Mouse (Mus musculus): ENCODE measurements around the gene Ptch2.

The Ptch2 gene

DNA sequence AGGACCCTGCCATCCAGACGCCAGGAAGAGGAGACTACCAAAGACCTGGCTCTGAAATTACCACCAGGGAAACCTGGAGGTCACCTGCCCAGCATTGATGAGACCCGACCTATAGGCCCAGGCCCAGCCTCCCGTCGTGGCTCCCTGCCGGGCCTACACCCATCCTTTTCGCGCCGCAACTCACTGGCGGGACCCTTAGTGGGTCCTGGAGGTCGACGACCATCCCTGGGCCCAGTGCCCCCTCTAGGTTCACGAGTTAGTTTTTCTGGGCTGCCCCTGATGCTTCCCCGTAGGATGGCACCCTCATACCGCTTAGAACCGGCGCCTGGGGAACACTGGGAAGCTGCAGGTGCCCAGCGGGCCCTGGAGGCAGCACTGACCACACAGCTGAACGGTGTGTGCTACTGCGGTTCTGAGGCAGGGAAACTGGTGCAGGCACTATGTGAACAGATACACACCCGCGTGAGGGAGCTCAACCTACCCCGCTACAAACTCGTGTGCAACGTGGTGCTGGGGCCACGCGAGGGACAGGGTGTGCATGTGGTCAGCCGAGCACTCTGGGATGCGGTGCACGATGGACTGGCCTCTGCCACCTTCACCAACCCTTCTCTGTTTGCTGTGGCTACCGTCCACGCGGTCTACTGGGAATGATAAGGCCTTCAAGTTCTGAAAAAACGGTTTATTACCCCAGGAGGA lies 32.3 kb downstream of the Ptch2 start:
- no peak for DNase-seq (ENCODE audit: low read depth, low spot score)

DNA sequence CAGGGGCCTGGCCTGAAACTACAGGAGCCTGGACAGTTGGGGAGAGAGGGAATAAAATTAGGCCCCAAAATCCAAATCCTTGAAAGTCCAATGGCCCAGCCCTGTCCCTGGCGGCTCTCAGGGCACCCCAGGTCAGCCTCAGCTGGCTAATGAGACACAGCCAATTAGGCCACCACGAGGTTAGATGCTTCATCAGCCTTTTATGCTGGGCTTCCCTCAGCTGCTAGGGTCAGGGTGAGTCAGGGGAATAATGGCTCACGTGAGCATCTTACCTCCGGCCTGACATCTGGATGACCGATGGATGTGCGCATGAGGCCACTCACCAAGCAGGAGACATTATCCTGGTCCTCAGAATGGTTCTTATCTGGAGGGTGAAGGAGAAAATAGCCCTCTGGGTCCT lies 34.9 kb downstream of the Ptch2 start:
- no peak for DNase-seq (ENCODE audit: low read depth, low spot score)

DNA sequence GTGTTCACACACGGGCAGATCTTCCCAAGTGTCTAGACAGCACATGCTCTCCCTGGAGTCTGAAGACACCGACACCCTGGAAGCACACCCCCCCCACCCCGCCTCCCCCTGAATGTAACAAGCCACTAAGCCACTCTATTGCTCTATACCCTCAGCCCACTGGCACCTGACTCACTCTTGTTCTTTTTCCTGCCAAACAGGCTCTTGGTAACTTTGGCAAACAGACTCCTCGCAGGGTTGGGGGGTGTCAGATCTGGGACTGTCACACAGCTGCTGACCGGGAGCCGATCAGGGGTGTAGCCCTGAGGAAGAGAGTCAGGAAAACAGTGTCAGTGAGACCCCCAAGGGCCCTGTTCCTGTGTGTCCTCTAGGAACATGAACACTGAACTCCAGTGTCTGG lies 35.3 kb downstream of the Ptch2 start:
- DNase-seq (ENCODE audit: low read depth, low spot score): no peak

DNA sequence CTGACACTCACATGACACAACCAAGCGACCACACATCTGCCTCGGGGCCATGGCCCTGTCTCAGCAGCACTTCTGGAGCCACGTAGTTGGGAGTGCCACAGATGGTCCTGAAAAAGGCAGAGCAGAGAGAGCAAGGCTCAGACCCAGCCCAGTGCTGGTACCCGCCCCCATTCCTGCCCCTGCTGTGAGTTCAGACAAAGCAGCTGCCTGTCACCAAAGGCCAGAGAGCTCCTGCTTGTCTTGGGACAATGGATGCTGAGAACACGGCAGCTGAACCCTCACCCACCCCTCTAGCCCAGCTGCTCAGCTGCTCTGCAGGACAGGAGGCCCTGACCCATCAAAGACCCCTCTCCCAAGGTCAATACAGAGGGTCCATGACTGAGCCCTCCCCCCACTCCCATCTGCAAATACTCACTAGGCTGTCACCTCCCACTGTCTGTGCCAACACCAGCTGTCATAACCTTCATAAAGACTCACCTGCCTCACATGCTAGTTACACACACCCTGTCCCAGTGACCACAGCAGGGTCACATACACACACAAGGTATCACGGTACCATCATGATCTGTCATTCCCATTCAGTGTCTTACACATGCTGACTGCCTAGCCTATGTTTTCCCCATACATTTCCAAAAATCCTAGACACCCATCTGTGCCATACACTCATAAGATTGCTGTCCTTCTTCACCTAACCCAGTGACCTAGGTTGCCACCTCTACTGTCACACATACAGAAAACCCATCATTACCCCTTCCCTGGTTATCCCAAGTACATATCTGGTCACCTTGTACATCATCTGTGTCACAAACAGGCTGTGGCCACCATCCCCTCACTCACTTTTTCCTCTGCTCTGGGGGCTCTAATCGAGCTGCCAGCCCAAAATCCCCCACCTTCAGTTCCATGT lies 36.3 kb downstream of the Ptch2 start:
- no peak for DNase-seq (ENCODE audit: low read depth, low spot score)

DNA sequence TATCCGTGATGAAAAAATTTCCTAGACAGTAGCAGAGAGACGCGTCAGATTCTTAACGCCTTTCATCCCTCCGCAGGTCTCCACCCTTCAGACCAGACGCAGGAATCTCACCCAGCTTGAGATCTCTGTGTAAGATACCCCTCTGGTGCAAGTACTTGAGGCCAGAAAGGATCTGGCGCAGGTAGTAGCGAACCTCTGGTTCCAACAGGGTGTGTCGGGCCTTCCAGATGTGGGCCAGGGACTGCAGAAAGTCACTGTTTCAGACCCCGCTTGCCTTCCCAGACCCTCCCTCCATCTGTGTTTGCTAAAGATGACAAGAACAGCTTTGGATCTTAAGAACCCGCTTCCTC lies 36.9 kb downstream of the Ptch2 start:
- DNase-seq (ENCODE audit: low read depth, low spot score): no peak

DNA sequence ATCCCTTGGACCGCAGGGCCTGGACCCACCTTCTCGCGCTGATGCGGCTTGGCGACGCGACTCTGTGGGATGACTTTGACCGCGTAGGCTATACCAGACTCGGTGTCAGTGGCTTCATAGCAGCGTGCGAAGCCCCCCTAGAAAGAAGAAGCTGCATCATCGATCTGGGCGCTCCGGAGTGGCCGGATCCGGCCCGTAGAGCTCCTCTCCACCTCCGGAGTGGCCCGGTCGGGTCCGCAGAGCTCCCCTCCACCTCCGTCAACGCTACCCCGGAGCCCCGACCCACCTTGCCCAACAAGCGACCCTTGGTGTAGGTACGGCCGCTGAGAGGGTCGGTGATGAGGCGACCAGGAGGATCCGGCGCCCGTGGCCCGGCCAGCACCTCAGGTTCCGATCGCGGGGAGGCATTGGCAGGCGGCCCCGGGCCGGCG lies 37.5 kb downstream of the Ptch2 start:
- DNase-seq (ENCODE audit: low read depth, low spot score): no peak

DNA sequence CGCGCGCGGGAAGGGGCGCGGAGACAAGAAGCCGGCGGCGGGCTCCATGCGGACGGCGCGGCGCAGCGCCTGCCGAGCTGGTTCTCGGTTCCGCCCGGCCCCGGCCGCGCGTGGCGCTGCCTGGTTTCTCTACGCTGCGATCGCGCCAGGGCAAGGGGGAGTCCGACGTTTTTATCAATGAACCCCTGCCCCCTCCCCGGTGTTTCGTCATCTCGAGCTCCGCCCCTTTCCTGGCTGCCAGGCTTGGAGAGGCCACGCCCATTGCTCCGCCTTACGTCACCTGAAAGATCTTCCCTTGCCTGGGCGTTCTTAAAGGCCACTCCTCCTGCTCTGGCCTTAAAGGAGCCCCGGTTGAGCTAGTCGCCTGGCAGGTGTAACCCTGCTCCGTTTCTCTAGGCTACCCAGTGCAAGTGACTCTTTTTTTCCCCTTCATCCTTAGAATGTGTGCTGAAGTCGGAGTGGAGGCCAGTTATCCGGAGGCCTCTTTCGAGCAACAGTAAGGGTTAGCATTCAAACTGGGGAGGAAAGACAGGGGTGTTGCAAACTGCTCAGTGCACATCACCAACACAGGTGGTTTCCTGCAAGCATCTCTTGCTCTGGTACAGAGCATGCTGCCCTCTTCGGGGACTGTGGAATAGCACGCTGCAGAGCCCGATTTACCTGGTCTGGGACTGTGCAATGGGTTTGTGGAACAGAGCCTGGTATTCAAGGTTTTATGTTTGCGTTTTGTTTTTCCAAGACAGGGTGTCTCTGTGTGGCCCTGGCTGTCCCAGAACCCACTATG lies 38.1 kb downstream of the Ptch2 start, which contains the start of gene Plk3:
Gene Plk3 (minus strand): TSS at position 147 of the 784 bp plus-strand sequence.
- peak; percentile 96 for DNase-seq (ENCODE audit: low read depth, low spot score)

DNA sequence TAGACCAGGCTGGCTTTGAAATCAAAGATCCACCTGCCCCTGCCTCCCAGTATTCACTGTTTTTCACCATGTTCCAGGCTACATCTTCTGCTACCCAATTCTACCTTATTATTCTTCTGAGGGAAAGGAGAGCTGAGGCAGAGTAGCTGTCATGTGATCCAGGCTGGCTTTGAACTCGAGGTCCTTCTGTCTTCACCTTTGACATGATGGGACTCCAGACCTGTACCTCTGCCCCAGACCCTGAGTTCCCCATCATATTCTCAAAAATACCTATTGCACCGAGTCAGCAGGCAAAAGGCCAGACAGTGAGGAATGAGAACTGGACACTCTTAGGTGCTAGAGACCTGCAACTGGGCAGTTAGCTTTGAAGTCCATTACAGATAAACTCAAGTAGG lies 38.7 kb downstream of the Ptch2 start:
- DNase-seq (ENCODE audit: low read depth, low spot score): no peak

DNA sequence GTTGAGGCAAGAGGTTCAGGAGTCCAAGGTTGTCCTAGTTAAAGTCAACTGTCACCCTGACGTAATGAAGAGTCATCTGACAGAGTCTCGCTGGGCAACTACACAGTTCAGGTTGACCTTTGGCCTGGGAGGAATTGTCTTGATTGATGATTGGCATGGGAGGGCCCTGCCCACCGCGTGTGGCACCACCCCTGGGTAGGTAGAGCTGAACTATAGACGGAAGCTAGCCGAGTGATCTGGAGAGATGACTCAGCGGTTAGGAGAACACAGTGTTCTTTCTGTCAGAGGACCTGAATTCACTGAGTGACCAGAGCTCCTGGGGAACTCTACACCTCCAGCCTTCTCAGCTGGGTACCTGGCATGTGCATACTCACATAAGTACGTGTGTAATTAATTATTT lies 40.2 kb downstream of the Ptch2 start:
- no peak for DNase-seq (ENCODE audit: low read depth, low spot score)

DNA sequence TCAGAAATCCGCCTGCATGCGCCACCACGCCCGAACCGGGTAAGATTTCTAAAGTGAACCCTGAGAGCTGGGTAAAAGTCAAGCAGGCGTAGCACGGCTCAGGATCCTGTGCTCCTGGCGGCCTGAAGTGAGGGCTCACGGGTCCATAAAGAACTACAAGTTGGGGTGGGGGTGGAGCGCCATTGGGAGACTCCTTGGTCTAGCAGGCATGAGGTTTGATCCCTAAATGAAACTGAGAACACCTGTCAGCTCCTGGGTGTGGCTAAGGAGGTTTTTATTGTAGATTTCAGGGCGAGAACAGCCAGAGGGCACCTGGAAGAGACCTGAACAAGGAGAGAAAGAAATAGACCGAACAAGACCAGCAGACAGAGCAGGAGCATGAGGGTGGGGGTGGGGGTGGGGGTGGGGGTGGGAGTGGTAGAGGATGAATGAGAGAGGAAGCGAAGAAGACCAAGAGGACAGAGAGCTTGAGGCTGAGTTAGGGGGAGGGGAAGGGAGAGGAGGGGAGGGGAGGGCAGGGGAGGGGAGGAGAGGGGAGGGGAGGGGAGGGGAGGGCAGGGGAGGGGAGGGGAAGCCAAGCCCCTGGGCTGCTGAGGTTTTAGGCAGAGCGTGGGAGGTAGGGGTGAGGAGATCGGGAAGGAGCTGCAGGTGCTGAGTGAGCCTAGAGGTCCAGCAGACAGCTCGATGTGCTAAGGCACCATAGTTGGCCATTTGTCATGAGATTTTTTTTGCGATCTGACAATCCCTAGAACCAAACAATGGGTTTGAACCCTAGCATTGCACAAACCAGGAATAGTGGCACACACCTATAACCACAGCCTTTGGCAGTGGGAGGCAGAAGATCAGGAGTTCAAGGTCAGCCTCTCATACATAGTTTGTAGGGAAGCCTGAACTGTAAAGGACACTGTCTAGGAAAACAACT lies 42.7 kb downstream of the Ptch2 start:
- DNase-seq (ENCODE audit: low read depth, low spot score): no peak

DNA sequence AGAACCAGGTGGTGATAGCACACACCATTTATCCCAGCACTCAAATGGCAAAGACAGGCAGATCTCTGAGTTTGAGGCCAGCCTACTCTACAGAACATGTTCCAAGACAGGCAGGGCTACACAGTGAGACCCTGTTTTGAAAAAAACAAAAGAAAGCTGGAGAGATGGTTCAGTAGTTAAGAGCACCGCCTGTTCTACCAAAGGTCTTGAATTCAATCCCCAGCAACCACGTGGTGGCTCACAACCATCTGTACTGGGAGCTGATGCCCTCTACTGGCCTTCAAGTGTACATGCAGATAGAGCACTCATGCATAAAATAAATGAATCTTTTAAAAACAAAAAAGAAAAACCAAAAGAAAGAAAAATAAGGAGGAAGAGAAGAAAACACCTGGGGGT lies 43.3 kb downstream of the Ptch2 start:
- no peak for DNase-seq (ENCODE audit: low read depth, low spot score)

DNA sequence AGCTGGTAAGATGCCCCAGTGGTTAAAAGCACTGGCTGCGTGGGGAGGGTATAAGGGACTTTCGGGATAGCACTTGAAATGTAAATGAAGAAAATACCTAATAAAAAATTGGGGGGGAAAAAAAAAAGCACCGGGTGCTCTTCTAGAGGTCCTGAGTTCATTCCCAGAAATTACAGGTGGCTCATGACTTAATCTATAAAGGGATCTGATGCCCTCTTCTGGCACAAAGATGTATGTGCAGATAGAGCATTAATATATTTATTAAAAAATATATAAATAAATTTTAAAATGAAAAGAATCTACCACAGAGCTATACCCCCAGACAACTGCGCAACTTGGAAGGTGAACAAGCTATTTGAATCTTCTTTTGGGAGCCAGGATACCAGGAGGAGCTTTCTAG lies 44.7 kb downstream of the Ptch2 start:
- no peak for DNase-seq (ENCODE audit: low read depth, low spot score)

DNA sequence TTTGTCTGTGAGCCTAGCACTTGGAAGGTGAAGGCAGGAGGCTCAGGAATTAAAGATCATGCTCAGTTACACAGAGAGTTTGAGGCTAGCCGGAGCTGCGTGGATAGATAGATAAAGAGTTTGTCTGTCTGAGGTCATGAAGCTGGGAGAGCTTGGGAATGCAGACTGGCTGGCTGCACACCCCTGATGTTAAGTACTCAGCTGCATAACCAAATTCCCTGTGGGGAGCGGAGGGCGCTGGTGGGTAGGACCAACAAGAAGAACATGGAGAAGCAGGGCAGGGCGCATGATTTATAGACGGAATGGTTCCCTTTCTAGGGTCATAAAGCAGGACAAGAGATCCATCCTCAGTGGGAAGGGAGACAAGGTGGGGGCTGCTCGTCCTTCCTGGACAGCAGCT lies 47.1 kb downstream of the Ptch2 start:
- DNase-seq (ENCODE audit: low read depth, low spot score): no peak

DNA sequence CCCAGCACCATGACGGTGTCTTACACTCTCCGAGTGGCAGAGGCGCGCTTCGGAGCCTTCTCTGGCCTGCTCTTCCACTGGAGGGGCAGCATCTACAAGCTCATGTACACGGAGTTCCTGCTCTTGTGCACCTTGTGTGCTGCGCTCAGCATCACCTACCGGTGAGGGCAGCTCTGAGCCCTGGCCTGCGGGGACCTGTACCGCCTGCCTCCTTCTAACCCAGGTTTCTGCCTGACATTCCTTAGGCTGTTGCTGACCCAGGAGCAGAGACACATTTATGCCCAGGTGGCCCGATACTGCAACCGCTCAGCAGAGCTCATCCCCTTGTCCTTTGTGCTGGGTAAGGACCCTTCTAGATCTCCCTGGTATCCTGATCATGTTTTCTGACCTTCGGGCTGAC lies 49.4 kb downstream of the Ptch2 start:
- no peak for DNase-seq (ENCODE audit: low read depth, low spot score)

DNA sequence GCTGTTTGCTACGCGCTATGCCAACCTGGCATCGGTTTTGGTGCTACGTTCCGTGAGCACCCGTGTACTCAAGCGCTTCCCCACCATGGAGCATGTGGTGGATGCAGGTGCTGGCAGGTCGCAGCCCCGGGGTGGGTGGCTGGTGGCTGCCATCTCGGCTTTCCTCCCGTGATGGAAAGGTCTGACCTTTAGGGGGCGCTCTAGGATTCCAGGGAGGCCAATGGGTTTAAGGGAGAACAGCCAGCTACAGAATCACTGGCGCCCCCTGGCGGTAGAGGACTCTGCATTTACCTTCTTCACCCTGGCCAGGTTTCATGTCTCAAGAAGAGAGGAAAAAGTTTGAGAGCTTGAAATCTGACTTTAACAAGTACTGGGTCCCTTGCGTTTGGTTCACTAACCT lies 50.3 kb downstream of the Ptch2 start:
- DNase-seq (ENCODE audit: low read depth, low spot score): peak; percentile 79

DNA sequence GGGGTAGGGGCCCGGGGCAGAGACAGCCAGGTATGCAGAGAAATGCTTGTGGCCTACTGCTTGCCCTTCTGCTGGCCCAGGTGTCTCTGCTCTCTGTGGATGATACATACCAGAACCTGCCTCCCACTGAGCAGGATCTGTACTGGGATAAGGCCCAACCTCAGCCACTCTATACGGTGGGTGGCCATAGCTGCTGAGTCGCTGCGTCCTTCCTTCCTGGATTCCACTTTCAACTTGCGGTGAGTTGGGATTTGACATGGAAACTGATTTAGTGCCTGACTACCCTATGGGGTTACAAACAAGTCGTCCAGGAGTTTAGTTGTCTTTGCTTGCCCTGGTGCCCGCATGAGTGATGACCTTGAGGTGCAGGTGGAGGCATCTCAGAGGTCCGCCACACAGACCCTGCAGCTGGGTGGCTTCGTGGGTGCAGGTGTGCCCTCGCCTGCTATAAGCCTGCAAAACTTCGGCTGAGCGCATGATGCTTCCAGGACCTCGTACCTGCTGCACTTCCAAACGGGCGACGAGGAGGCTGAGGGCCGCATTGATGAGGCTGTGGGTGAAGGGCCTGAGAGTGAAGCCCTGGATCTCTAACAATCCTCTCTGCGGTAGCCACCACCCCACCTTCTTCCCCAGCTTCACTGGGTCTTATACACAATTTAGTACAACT lies 52.3 kb downstream of the Ptch2 start:
- DNase-seq (ENCODE audit: low read depth, low spot score): no peak

DNA sequence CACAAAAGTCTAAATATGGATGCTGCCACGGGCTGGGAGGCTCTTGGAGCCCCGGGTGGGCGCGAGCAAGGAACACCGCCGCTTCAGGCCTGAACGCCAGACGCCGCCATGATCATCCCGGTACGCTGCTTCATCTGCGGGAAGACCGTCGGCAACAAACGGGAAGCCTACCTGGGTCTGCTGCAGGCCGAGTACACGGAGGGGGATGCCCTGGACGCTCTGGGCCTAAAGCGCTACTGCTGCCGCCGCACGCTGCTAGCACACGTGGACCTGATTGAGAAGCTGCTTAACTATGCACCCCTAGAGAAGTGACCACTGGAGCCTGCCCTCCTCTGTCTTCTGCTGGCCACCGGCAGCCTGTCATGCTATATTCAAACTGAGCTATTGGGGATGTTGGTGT lies 52.9 kb downstream of the Ptch2 start:
- DNase-seq (ENCODE audit: low read depth, low spot score): no peak

DNA sequence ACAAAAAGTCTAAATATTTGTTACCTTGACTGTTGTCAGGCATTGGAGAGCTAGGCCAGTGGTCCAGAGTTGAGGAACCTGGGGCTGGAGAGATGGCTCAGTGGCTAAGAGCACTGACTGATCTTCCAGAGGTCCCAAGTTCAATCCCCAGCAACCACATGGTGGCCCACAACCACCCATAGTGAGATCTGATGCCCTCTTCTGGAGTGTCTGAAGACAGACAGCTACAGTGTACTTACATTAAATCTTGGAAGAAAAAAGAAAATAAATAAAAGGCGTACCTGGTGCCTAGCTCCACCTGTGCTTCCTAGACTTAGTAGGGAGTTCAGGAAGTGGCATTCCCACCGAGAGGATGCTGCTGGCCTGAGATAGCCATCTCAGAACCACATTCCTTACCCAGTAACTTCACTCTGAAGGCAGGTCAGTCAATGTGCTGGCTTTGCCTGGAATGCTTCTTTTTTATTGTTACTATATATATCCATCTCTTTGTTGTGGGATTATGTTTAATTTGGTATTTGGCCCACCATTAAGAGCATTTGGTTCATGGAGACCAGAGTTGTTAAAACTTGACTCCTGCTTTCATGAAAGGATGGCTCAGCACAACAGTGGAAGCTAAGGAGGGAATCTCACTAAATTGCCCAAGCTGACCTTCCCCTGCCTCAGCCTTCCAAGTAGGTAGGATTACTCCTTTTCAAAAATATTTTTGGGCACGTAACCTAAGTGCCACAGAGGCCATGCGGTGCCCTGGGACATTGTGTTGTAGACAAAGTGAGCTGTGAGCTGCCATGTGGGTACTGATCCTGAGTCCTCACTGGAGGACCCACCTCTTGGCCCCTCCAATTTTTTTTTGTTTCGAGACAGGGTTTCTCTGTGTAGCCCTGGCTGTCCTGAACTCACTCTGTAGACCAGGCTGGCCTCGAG lies 53.7 kb downstream of the Ptch2 start:
- DNase-seq (ENCODE audit: low read depth, low spot score): no peak

DNA sequence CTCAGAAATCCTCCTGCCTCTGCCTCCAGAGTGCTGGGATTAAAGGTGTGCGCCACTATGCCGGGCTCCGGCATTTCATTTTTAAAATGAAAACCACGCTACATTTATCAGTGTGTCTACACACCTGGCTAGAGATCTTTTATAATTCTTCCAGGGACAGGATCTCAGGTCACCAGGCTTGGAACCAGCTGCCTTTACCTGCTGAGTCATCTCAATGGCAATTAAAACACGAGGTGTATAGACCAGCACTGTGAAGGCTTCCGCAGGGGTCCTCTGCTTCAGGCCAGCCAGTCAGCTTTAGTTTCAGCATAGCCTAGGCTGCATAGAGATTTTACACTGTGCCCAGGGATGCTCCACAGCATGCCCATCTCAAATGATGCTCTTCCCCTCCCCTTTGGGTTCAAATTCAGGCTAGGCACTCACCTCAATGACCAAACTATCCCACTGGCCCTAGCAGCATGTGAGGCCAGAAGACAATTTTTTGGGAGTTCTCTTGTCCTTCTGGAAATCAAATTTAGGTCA lies 54.4 kb downstream of the Ptch2 start:
- DNase-seq (ENCODE audit: low read depth, low spot score): no peak
